Mouse (Mus musculus) hindbrain, embryonic 14.5 days (tissue): ENCODE measurements at regions not wholly inside any gene's neighbourhood (a gene's known extent, or its start where the extent isn't known, plus 50 kb on each side); places are given as distances from the start of the nearest gene placed in this dataset.

Experiments
- ATAC-seq: fragments of 200-750 bp; cut with Nextera tagmentation; 2 replicates; pipeline ENCODE4 v1.8.0; 2017; ENCODE audit warnings: moderate number of reproducible peaks, mild to moderate bottlenecking, moderate TSS enrichment, moderate library complexity; ENCODE audit not compliant: low FRiP score
- DNase-seq: peaks from one replicate; pipeline ENCODE4 v3.0.0-alpha.2; 2015; ENCODE audit warnings: low spot score
- H3K27ac ChIP-seq: fragments of 300-500 bp; sonication (generic); 2 replicates; pipeline ENCODE4 v1.5.1; 2014; ENCODE audit warnings: mild to moderate bottlenecking, moderate library complexity
- H3K27me3 ChIP-seq: fragments of 300-500 bp; sonication (generic); 2 replicates; pipeline ENCODE4 v1.6.1; 2014; ENCODE audit warnings: mild to moderate bottlenecking, low read length, mixed read lengths; ENCODE audit not compliant: control insufficient read depth, insufficient read depth
- H3K36me3 ChIP-seq: fragments of 300-500 bp; sonication (generic); replicated peaks from 2 replicates; pipeline ENCODE4 v1.6.1; 2014; ENCODE audit not compliant: control insufficient read depth, insufficient read depth
- H3K4me1 ChIP-seq: fragments of 300-500 bp; sonication (generic); replicated peaks from 2 replicates; pipeline ENCODE4 v1.6.1; 2014; ENCODE audit warnings: antibody characterized with exemption, low read length, mixed read lengths; ENCODE audit not compliant: control insufficient read depth, insufficient read depth
- H3K4me2 ChIP-seq: fragments of 300-500 bp; sonication (generic); replicated peaks from 2 replicates; pipeline ENCODE4 v1.6.1; 2014; ENCODE audit warnings: mild to moderate bottlenecking, moderate library complexity
- H3K4me3 ChIP-seq: fragments of 300-500 bp; sonication (generic); replicated peaks from 2 replicates; pipeline ENCODE4 v1.5.1; 2014; ENCODE audit warnings: mild to moderate bottlenecking, low read length
- H3K9ac ChIP-seq: fragments of 300-500 bp; sonication (generic); 2 replicates; pipeline ENCODE4 v1.6.1; 2014
- H3K9me3 ChIP-seq: fragments of 300-500 bp; sonication (generic); 2 replicates; pipeline ENCODE4 v1.6.1; 2016; ENCODE audit warnings: low read length; ENCODE audit not compliant: control insufficient read depth
- WGBS: fragments of 180-500 bp; shearing (Covaris S2); extraction: QIAGEN DNeasy Blood & Tissue Kit; methylation state at CpG from one replicate; pipeline ENCODE4 v1.1.7; 2014; 5-methylcytosine and 5-hydroxymethylcytosine counted together

- ATAC-seq, result no peak
- H3K9me3 ChIP-seq, result no peaks in the 10 kb centered on the region
- no peaks in the 10 kb centered on the region for H3K36me3 ChIP-seq
- 0 out of 2 replicates have a peak, but pooled peaks cover 2% of the 10 kb centered on the region for H3K4me1 ChIP-seq
- no peak for DNase-seq
- no peaks in the 10 kb centered on the region for H3K27me3 ChIP-seq
- 80% methylated on average over 7 of the region's 7 CpGs for WGBS
- H3K4me3 ChIP-seq, result no peak overlapping the region
- H3K4me2 ChIP-seq, result no peak overlapping the region
- no peak overlapping the region for H3K27ac ChIP-seq
- no peak overlapping the region for H3K9ac ChIP-seq
Measured at GRCm38 (mm10) chr10:96828581-96829246, 211.9 kb downstream of the Btg1 start.

GRCm38 (mm10) chr10:96831071-96831470 is 214.3 kb downstream of the Btg1 start:
- Histone ChIP-seq H3K27me3 (no peaks in the 10 kb centered on the region), H3K9me3 (no peaks in the 10 kb centered on the region), H3K9ac (no peak overlapping the region), H3K27ac (no peak overlapping the region), H3K4me3 (no peak overlapping the region), H3K36me3 (no peaks in the 10 kb centered on the region), H3K4me2 (no peak overlapping the region), H3K4me1 (0 out of 2 replicates have a peak, but pooled peaks cover under 1% of the 10 kb centered on the region)
- ATAC-seq (no peak), DNase-seq (no peak)
- 85% methylated on average over 12 of the region's 12 CpGs for WGBS

- 89% methylated on average over 7 of the region's 7 CpGs for WGBS
- Histone ChIP-seq H3K27ac (no peak overlapping the region), H3K27me3 (no peaks in the 10 kb centered on the region), H3K9me3 (no peaks in the 10 kb centered on the region), H3K4me1 (no peaks in the 10 kb centered on the region), H3K9ac (no peak overlapping the region), H3K4me3 (no peak overlapping the region), H3K36me3 (no peaks in the 10 kb centered on the region), H3K4me2 (no peak overlapping the region)
- ATAC-seq, result no peak
- no peak for DNase-seq
Measured at GRCm38 (mm10) chr10:96837230-96837629, 220.4 kb downstream of the Btg1 start.

GRCm38 (mm10) chr10:96841128-96841527 is 224.3 kb downstream of the Btg1 start:
- Histone ChIP-seq H3K27ac (no peak overlapping the region), H3K4me3 (no peak overlapping the region), H3K36me3 (no peaks in the 10 kb centered on the region), H3K9ac (no peak overlapping the region), H3K4me2 (no peak overlapping the region), H3K9me3 (no peaks in the 10 kb centered on the region), H3K4me1 (no peaks in the 10 kb centered on the region), H3K27me3 (no peaks in the 10 kb centered on the region)
- 77% methylated on average over 2 of the region's 2 CpGs for WGBS
- DNase-seq (no peak), ATAC-seq (no peak)

GRCm38 (mm10) chr10:96841956-96842355 is 225.2 kb downstream of the Btg1 start:
- H3K36me3 ChIP-seq, result no peaks in the 10 kb centered on the region
- no peak for DNase-seq
- H3K27me3 ChIP-seq, result no peaks in the 10 kb centered on the region
- H3K27ac ChIP-seq, result no peak overlapping the region
- no peak overlapping the region for H3K9ac ChIP-seq
- no peak overlapping the region for H3K4me2 ChIP-seq
- ATAC-seq, result no peak
- no peaks in the 10 kb centered on the region for H3K4me1 ChIP-seq
- H3K4me3 ChIP-seq, result no peak overlapping the region
- no peaks in the 10 kb centered on the region for H3K9me3 ChIP-seq
- WGBS, result 84% methylated on average over 2 of the region's 2 CpGs

DNA sequence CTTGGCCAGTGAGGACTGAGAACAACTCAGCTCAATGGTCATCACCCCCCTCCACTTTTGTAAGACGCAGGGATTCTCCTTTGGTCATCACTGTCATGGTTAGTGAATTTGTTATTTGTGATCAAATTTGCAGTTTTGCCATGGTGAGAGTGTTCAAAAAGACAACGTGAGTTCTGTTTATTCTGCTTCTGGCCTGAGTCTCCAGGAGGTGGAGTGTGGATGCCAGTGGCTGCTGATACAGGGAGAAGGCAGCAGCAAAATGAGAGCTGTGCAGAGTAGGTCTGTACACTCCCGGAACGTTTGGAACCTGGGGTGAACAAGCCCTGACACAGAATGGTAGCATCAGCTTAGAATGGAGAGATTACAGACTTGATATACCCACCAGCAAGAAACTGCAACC is 229.1 kb downstream of the Btg1 start:
- WGBS, result 66% methylated on average over 4 of the region's 4 CpGs
- ATAC-seq (no peak), DNase-seq (no peak)
- Histone ChIP-seq H3K4me3 (no peak overlapping the region), H3K9me3 (no peaks in the 10 kb centered on the region), H3K9ac (no peak overlapping the region), H3K27me3 (no peaks in the 10 kb centered on the region), H3K4me2 (no peak overlapping the region), H3K36me3 (no peaks in the 10 kb centered on the region), H3K4me1 (no peaks in the 10 kb centered on the region; the same call in 1 of the 2 replicates), H3K27ac (no peak overlapping the region)

GRCm38 (mm10) chr10:96847028-96847427 is 230.2 kb downstream of the Btg1 start:
- 22% methylated on average over 6 of the region's 6 CpGs for WGBS
- Histone ChIP-seq H3K36me3 (no peaks in the 10 kb centered on the region), H3K4me3 (no peak overlapping the region), H3K27me3 (no peaks in the 10 kb centered on the region), H3K4me1 (no peaks in the 10 kb centered on the region; the same call in 1 of the 2 replicates), H3K4me2 (no peak overlapping the region), H3K27ac (no peak overlapping the region), H3K9ac (no peak overlapping the region), H3K9me3 (no peaks in the 10 kb centered on the region)
- DNase-seq, result no peak
- no peak for ATAC-seq

GRCm38 (mm10) chr10:96847433-96848165 is 230.8 kb downstream of the Btg1 start:
- no peaks in the 10 kb centered on the region for H3K9me3 ChIP-seq
- H3K4me3 ChIP-seq, result no peak overlapping the region
- DNase-seq, result no peak
- no peaks in the 10 kb centered on the region for H3K36me3 ChIP-seq
- no peak overlapping the region for H3K4me2 ChIP-seq
- H3K9ac ChIP-seq, result no peak overlapping the region
- 62% methylated on average over 5 of the region's 5 CpGs for WGBS
- no peak for ATAC-seq
- no peak overlapping the region for H3K27ac ChIP-seq
- H3K27me3 ChIP-seq, result no peaks in the 10 kb centered on the region
- no peaks in the 10 kb centered on the region; the same call in 1 of the 2 replicates for H3K4me1 ChIP-seq

DNA sequence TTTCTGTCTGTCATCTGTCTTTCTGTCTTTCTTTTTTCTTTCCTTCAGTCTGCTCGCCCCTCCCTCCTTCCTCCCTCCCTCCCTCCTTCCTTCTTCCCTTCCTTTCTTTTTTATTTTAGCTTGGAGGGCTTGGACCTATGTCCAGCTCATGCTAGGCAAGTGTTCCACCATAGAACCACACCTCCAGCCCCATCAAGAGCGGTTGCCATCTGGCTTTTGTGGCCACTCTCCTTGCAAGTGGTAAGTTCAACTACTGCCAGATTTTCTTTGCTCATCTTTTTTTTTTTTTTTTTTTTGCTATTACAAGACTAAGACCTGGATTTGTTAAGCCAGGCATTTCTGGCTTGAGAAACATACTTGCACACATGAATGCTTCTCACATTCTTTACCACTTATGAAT is 231.7 kb downstream of the Btg1 start:
- Histone ChIP-seq H3K4me1 (no peaks in the 10 kb centered on the region; the same call in 1 of the 2 replicates), H3K36me3 (no peaks in the 10 kb centered on the region), H3K27me3 (no peaks in the 10 kb centered on the region), H3K4me3 (no peak overlapping the region), H3K4me2 (no peak overlapping the region), H3K9ac (no peak overlapping the region), H3K9me3 (no peaks in the 10 kb centered on the region), H3K27ac (no peak overlapping the region)
- ATAC-seq (no peak), DNase-seq (no peak)
- 91% methylated on average over 2 of the region's 2 CpGs for WGBS
